Mouse (Mus musculus) embryonic facial prominence, embryonic 14.5 days (tissue): ENCODE measurements at regions not wholly inside any gene's neighbourhood (a gene's known extent, or its start where the extent isn't known, plus 50 kb on each side); places are given as distances from the start of the nearest gene placed in this dataset.

Experiments
- ATAC-seq: fragments of 200-750 bp; cut with Nextera tagmentation; 2 replicates; pipeline ENCODE4 v1.8.0; 2017; ENCODE audit warnings: low read depth, moderate number of reproducible peaks, moderate TSS enrichment
- DNase-seq: peaks from one replicate; pipeline ENCODE4 v3.0.0-alpha.2; 2015; ENCODE audit warnings: low spot score
- H3K27ac ChIP-seq: fragments of 300-500 bp; sonication (generic); replicated peaks from 2 replicates; pipeline ENCODE4 v1.5.1; 2014; ENCODE audit warnings: low read depth, mild to moderate bottlenecking, low read length, moderate library complexity
- H3K27me3 ChIP-seq: fragments of 300-500 bp; sonication (generic); replicated peaks from 2 replicates; pipeline ENCODE4 v1.6.1; 2014; ENCODE audit warnings: low read length; ENCODE audit not compliant: control insufficient read depth, insufficient read depth
- H3K36me3 ChIP-seq: fragments of 300-500 bp; sonication (generic); 2 replicates; pipeline ENCODE4 v1.6.1; 2014; ENCODE audit warnings: low read length, mixed read lengths; ENCODE audit not compliant: control insufficient read depth, insufficient read depth
- H3K4me1 ChIP-seq: fragments of 300-500 bp; sonication (generic); 2 replicates; pipeline ENCODE4 v1.6.1; 2014; ENCODE audit warnings: antibody characterized with exemption, low read length; ENCODE audit not compliant: control insufficient read depth, insufficient read depth
- H3K4me2 ChIP-seq: fragments of 300-500 bp; sonication (generic); 2 replicates; pipeline ENCODE4 v1.6.1; 2014; ENCODE audit warnings: low read depth, mild to moderate bottlenecking, low read length, moderate library complexity, mixed read lengths
- H3K4me3 ChIP-seq: fragments of 300-500 bp; sonication (generic); 2 replicates; pipeline ENCODE4 v1.5.1; 2014; ENCODE audit warnings: low read depth, mild to moderate bottlenecking, low read length
- H3K9ac ChIP-seq: fragments of 300-500 bp; sonication (generic); 2 replicates; pipeline ENCODE4 v1.6.1; 2014; ENCODE audit warnings: low read depth, mild to moderate bottlenecking, low read length, moderate library complexity, mixed read lengths
- H3K9me3 ChIP-seq: fragments of 300-500 bp; sonication (generic); 2 replicates; pipeline ENCODE4 v1.6.1; 2016; ENCODE audit warnings: low read length; ENCODE audit not compliant: control insufficient read depth
- WGBS: fragments of 180-500 bp; shearing (Covaris S2); extraction: QIAGEN DNeasy Blood & Tissue Kit; methylation state at CpG from one replicate; pipeline ENCODE4 v1.1.7; 2014; 5-methylcytosine and 5-hydroxymethylcytosine counted together

- Histone ChIP-seq H3K4me2 (no peak overlapping the region), H3K9ac (no peak overlapping the region), H3K36me3 (no peaks in the 10 kb centered on the region), H3K27ac (no peak overlapping the region), H3K9me3 (no peaks in the 10 kb centered on the region), H3K27me3 (no peaks in the 10 kb centered on the region), H3K4me3 (no peak overlapping the region), H3K4me1 (peaks cover 3% of the 10 kb centered on the region; the same call in 1 of the 2 replicates)
- DNase-seq (no peak), ATAC-seq (no peak)
Observed at GRCm38 (mm10) chr13:15862941-15863340, 148.7 kb upstream of the Inhba start.

- 44% methylated on average over 3 of the region's 3 CpGs for WGBS
Observed at GRCm38 (mm10) chr13:15863344-15863743, 148.3 kb upstream of the Inhba start.

GRCm38 (mm10) chr13:15867046-15867561, 144.5 kb upstream of the Inhba start:
- Histone ChIP-seq H3K27me3 (no peaks in the 10 kb centered on the region), H3K36me3 (no peaks in the 10 kb centered on the region), H3K4me1 (peaks cover 3% of the 10 kb centered on the region; the same call in 1 of the 2 replicates), H3K9ac (no peak overlapping the region), H3K9me3 (no peaks in the 10 kb centered on the region), H3K4me2 (no peak overlapping the region), H3K27ac (no peak overlapping the region), H3K4me3 (no peak overlapping the region)
- DNase-seq: peak; percentile 58
- WGBS: 41% methylated on average over 5 of the region's 5 CpGs
- ATAC-seq: no peak

More at GRCm38 (mm10) chr13:15863344-15863743, 148.3 kb upstream of the Inhba start:
- peaks cover 3% of the 10 kb centered on the region; the same call in 1 of the 2 replicates for H3K4me1 ChIP-seq
- H3K4me3 ChIP-seq: no peak overlapping the region
- H3K27me3 ChIP-seq: no peaks in the 10 kb centered on the region
- ATAC-seq (no peak), DNase-seq (no peak)
- no peak overlapping the region for H3K4me2 ChIP-seq
- H3K27ac ChIP-seq: no peak overlapping the region
- no peaks in the 10 kb centered on the region for H3K9me3 ChIP-seq
- H3K9ac ChIP-seq: no peak overlapping the region
- no peaks in the 10 kb centered on the region for H3K36me3 ChIP-seq

GRCm38 (mm10) chr13:15877606-15878005, 134.0 kb upstream of the Inhba start:
- Histone ChIP-seq H3K4me3 (no peak overlapping the region), H3K27ac (no peak overlapping the region), H3K4me2 (no peak overlapping the region), H3K36me3 (no peaks in the 10 kb centered on the region), H3K4me1 (no peaks in the 10 kb centered on the region), H3K9ac (no peak overlapping the region), H3K27me3 (no peaks in the 10 kb centered on the region), H3K9me3 (no peaks in the 10 kb centered on the region)
- 88% methylated on average over 2 of the region's 2 CpGs for WGBS
- DNase-seq (no peak), ATAC-seq (no peak)

- Histone ChIP-seq H3K9me3 (no peaks in the 10 kb centered on the region), H3K4me3 (no peak overlapping the region), H3K36me3 (no peaks in the 10 kb centered on the region), H3K4me2 (no peak overlapping the region), H3K27me3 (no peaks in the 10 kb centered on the region), H3K9ac (no peak overlapping the region), H3K27ac (no peak overlapping the region), H3K4me1 (no peaks in the 10 kb centered on the region)
- no peak for ATAC-seq
- DNase-seq: no peak
Observed at GRCm38 (mm10) chr13:15879576-15879975, 132.1 kb upstream of the Inhba start.

- Histone ChIP-seq H3K9me3 (no peaks in the 10 kb centered on the region), H3K4me2 (no peak overlapping the region), H3K9ac (no peak overlapping the region), H3K4me3 (no peak overlapping the region), H3K4me1 (no peaks in the 10 kb centered on the region), H3K36me3 (no peaks in the 10 kb centered on the region), H3K27ac (no peak overlapping the region), H3K27me3 (no peaks in the 10 kb centered on the region)
- no peak for DNase-seq
- WGBS: 82% methylated on average over 3 of the region's 3 CpGs
- ATAC-seq: no peak
Observed at GRCm38 (mm10) chr13:15890794-15891193, 120.9 kb upstream of the Inhba start.

- Histone ChIP-seq H3K4me1 (no peaks in the 10 kb centered on the region), H3K36me3 (no peaks in the 10 kb centered on the region), H3K9ac (no peak overlapping the region), H3K27ac (no peak overlapping the region), H3K9me3 (no peaks in the 10 kb centered on the region), H3K4me3 (no peak overlapping the region), H3K4me2 (no peak overlapping the region), H3K27me3 (no peaks in the 10 kb centered on the region)
- no peak for DNase-seq
- ATAC-seq: no peak
Observed at GRCm38 (mm10) chr13:15891403-15891802, 120.2 kb upstream of the Inhba start.

- H3K9ac ChIP-seq: no peak overlapping the region
- no peak overlapping the region for H3K4me3 ChIP-seq
- no peak overlapping the region for H3K27ac ChIP-seq
- no peaks in the 10 kb centered on the region for H3K9me3 ChIP-seq
- no peak overlapping the region for H3K4me2 ChIP-seq
- H3K36me3 ChIP-seq: no peaks in the 10 kb centered on the region
- DNase-seq: no peak
- ATAC-seq: no peak
- WGBS: 77% methylated on average over 1 of the region's 1 CpGs
- H3K27me3 ChIP-seq: no peaks in the 10 kb centered on the region
- H3K4me1 ChIP-seq: no peaks in the 10 kb centered on the region
Observed at GRCm38 (mm10) chr13:15898201-15898600, 113.5 kb upstream of the Inhba start.

GRCm38 (mm10) chr13:15901710-15902675, 109.7 kb upstream of the Inhba start:
- ATAC-seq (no peak), DNase-seq (peak; percentile 5)
- H3K36me3 ChIP-seq: no peaks in the 10 kb centered on the region
- H3K4me1 ChIP-seq: no peaks in the 10 kb centered on the region
- 34% methylated on average over 7 of the region's 7 CpGs for WGBS
- H3K9ac ChIP-seq: no peak overlapping the region
- H3K27ac ChIP-seq: no peak overlapping the region
- H3K27me3 ChIP-seq: no peaks in the 10 kb centered on the region
- no peak overlapping the region for H3K4me3 ChIP-seq
- no peak overlapping the region for H3K4me2 ChIP-seq
- no peaks in the 10 kb centered on the region for H3K9me3 ChIP-seq
